Mouse (Mus musculus) heart, embryonic 12.5 days (tissue): ENCODE measurements at regions not wholly inside any gene's neighbourhood (a gene's known extent, or its start where the extent isn't known, plus 50 kb on each side); places are given as distances from the start of the nearest gene placed in this dataset.

Experiments
- ATAC-seq: fragments of 200-750 bp; cut with Nextera tagmentation; 2 replicates; pipeline ENCODE4 v1.8.0; 2017; ENCODE audit warnings: moderate TSS enrichment, moderate library complexity; ENCODE audit not compliant: insufficient number of reproducible peaks, low FRiP score
- H3K27ac ChIP-seq: fragments of 300-500 bp; sonication (generic); 2 replicates; pipeline ENCODE4 v1.5.1; 2016; ENCODE audit warnings: mild to moderate bottlenecking, moderate library complexity; ENCODE audit not compliant: poor library complexity, severe bottlenecking
- H3K27me3 ChIP-seq: fragments of 300-500 bp; sonication (generic); replicated peaks from 2 replicates; pipeline ENCODE4 v1.6.1; 2016; ENCODE audit warnings: mild to moderate bottlenecking, moderate library complexity
- H3K36me3 ChIP-seq: fragments of 300-500 bp; sonication (generic); 2 replicates; pipeline ENCODE4 v1.6.1; 2016; ENCODE audit warnings: mild to moderate bottlenecking, moderate library complexity
- H3K4me1 ChIP-seq: fragments of 300-500 bp; sonication (generic); replicated peaks from 2 replicates; pipeline ENCODE4 v1.6.1; 2016; ENCODE audit warnings: mild to moderate bottlenecking
- H3K4me2 ChIP-seq: fragments of 300-500 bp; sonication (generic); 2 replicates; pipeline ENCODE4 v1.6.1; 2016; ENCODE audit warnings: mild to moderate bottlenecking, moderate library complexity
- H3K4me3 ChIP-seq: fragments of 300-500 bp; sonication (generic); 2 replicates; pipeline ENCODE4 v1.5.1; 2016; ENCODE audit warnings: mild to moderate bottlenecking
- H3K9ac ChIP-seq: fragments of 300-500 bp; sonication (generic); 2 replicates; pipeline ENCODE4 v1.6.1; 2016; ENCODE audit warnings: mild to moderate bottlenecking, moderate library complexity
- H3K9me3 ChIP-seq: fragments of 300-500 bp; sonication (generic); replicated peaks from 2 replicates; pipeline ENCODE4 v1.6.1; 2016; ENCODE audit warnings: mild to moderate bottlenecking, moderate library complexity
- WGBS: fragments of 180-500 bp; shearing (Covaris S2); methylation state at CpG from one replicate; pipeline ENCODE4 v1.1.7; 2016; 5-methylcytosine and 5-hydroxymethylcytosine counted together

- no peaks in the 10 kb centered on the region for H3K9me3 ChIP-seq
- WGBS: 61% methylated on average over 13 of the region's 13 CpGs
- H3K36me3 ChIP-seq: no peaks in the 10 kb centered on the region
- no peaks in the 10 kb centered on the region for H3K27me3 ChIP-seq
- no peak for ATAC-seq
- H3K4me2 ChIP-seq: no peak overlapping the region
- no peaks in the 10 kb centered on the region for H3K4me1 ChIP-seq
- no peak overlapping the region for H3K4me3 ChIP-seq
- no peak overlapping the region for H3K9ac ChIP-seq
- no peak overlapping the region for H3K27ac ChIP-seq
Observed at GRCm38 (mm10) chr1:185836632-185837281, 280.4 kb downstream of the Lyplal1 start.

- Histone ChIP-seq H3K4me3 (no peak overlapping the region), H3K4me2 (no peak overlapping the region), H3K9me3 (0 out of 2 replicates have a peak, but pooled peaks cover 2% of the 10 kb centered on the region), H3K27ac (no peak overlapping the region), H3K9ac (no peak overlapping the region), H3K36me3 (no peaks in the 10 kb centered on the region), H3K27me3 (no peaks in the 10 kb centered on the region), H3K4me1 (no peaks in the 10 kb centered on the region)
- ATAC-seq: no peak
- 78% methylated on average over 12 of the region's 12 CpGs for WGBS
Observed at GRCm38 (mm10) chr1:185842481-185842880, 274.6 kb downstream of the Lyplal1 start.

GRCm38 (mm10) chr1:185847161-185847560 lies 269.9 kb downstream of the Lyplal1 start:
- no peak overlapping the region for H3K4me2 ChIP-seq
- H3K36me3 ChIP-seq: no peaks in the 10 kb centered on the region
- no peak overlapping the region for H3K27ac ChIP-seq
- 0 out of 2 replicates have a peak, but pooled peaks cover 2% of the 10 kb centered on the region for H3K9me3 ChIP-seq
- H3K4me3 ChIP-seq: no peak overlapping the region
- no peaks in the 10 kb centered on the region for H3K27me3 ChIP-seq
- 83% methylated on average over 6 of the region's 6 CpGs for WGBS
- H3K9ac ChIP-seq: no peak overlapping the region
- H3K4me1 ChIP-seq: no peaks in the 10 kb centered on the region
- no peak for ATAC-seq

- H3K9ac ChIP-seq: no peak overlapping the region
- H3K4me2 ChIP-seq: no peak overlapping the region
- no peaks in the 10 kb centered on the region for H3K36me3 ChIP-seq
- no peak overlapping the region for H3K27ac ChIP-seq
- no peak overlapping the region for H3K4me3 ChIP-seq
- ATAC-seq: no peak
- no peaks in the 10 kb centered on the region for H3K9me3 ChIP-seq
- H3K27me3 ChIP-seq: no peaks in the 10 kb centered on the region
- no peaks in the 10 kb centered on the region for H3K4me1 ChIP-seq
Observed at GRCm38 (mm10) chr1:185850590-185850989, 266.5 kb downstream of the Lyplal1 start.

GRCm38 (mm10) chr1:185851262-185851893 lies 265.7 kb downstream of the Lyplal1 start:
- Histone ChIP-seq H3K4me1 (no peaks in the 10 kb centered on the region), H3K9me3 (no peaks in the 10 kb centered on the region), H3K9ac (no peak overlapping the region), H3K27ac (no peak overlapping the region), H3K4me2 (no peak overlapping the region), H3K4me3 (no peak overlapping the region), H3K27me3 (no peaks in the 10 kb centered on the region), H3K36me3 (no peaks in the 10 kb centered on the region)
- WGBS: 79% methylated on average over 5 of the region's 5 CpGs
- ATAC-seq: no peak

- Histone ChIP-seq H3K27me3 (no peaks in the 10 kb centered on the region), H3K4me3 (no peak overlapping the region), H3K4me2 (no peak overlapping the region), H3K4me1 (no peaks in the 10 kb centered on the region), H3K27ac (no peak overlapping the region), H3K9ac (no peak overlapping the region), H3K36me3 (no peaks in the 10 kb centered on the region), H3K9me3 (no peaks in the 10 kb centered on the region)
- 35% methylated on average over 4 of the region's 4 CpGs for WGBS
- no peak for ATAC-seq
Observed at GRCm38 (mm10) chr1:185861692-185862091, 255.4 kb downstream of the Lyplal1 start.

GRCm38 (mm10) chr1:185865945-185866344 lies 251.2 kb downstream of the Lyplal1 start:
- Histone ChIP-seq H3K4me3 (no peak overlapping the region), H3K9ac (no peak overlapping the region), H3K36me3 (no peaks in the 10 kb centered on the region), H3K27me3 (no peaks in the 10 kb centered on the region), H3K27ac (no peak overlapping the region), H3K9me3 (no peaks in the 10 kb centered on the region), H3K4me1 (no peaks in the 10 kb centered on the region), H3K4me2 (no peak overlapping the region)
- ATAC-seq: no peak
- WGBS: 82% methylated on average over 11 of the region's 11 CpGs

GRCm38 (mm10) chr1:185866612-185867011 lies 250.5 kb downstream of the Lyplal1 start:
- Histone ChIP-seq H3K27ac (no peak overlapping the region), H3K4me1 (no peaks in the 10 kb centered on the region), H3K9me3 (no peaks in the 10 kb centered on the region), H3K4me2 (no peak overlapping the region), H3K27me3 (no peaks in the 10 kb centered on the region), H3K4me3 (no peak overlapping the region), H3K9ac (no peak overlapping the region), H3K36me3 (no peaks in the 10 kb centered on the region)
- ATAC-seq: no peak
- 74% methylated on average over 6 of the region's 6 CpGs for WGBS

GRCm38 (mm10) chr1:185867018-185867417 lies 250.1 kb downstream of the Lyplal1 start:
- Histone ChIP-seq H3K4me2 (no peak overlapping the region), H3K9me3 (no peaks in the 10 kb centered on the region), H3K27me3 (no peaks in the 10 kb centered on the region), H3K4me3 (no peak overlapping the region), H3K4me1 (no peaks in the 10 kb centered on the region), H3K27ac (no peak overlapping the region), H3K9ac (no peak overlapping the region), H3K36me3 (no peaks in the 10 kb centered on the region)
- 77% methylated on average over 4 of the region's 4 CpGs for WGBS
- no peak for ATAC-seq

- Histone ChIP-seq H3K4me3 (no peak overlapping the region), H3K36me3 (no peaks in the 10 kb centered on the region), H3K4me1 (no peaks in the 10 kb centered on the region), H3K27me3 (no peaks in the 10 kb centered on the region), H3K9me3 (no peaks in the 10 kb centered on the region), H3K9ac (no peak overlapping the region), H3K4me2 (no peak overlapping the region), H3K27ac (no peak overlapping the region)
- ATAC-seq: no peak
- 75% methylated on average over 4 of the region's 4 CpGs for WGBS
Observed at GRCm38 (mm10) chr1:185868721-185869120, 248.4 kb downstream of the Lyplal1 start.

- 79% methylated on average over 1 of the region's 1 CpGs for WGBS
- Histone ChIP-seq H3K27ac (no peak overlapping the region), H3K4me3 (no peak overlapping the region), H3K9me3 (no peaks in the 10 kb centered on the region), H3K27me3 (no peaks in the 10 kb centered on the region), H3K4me1 (no peaks in the 10 kb centered on the region), H3K4me2 (no peak overlapping the region), H3K36me3 (no peaks in the 10 kb centered on the region), H3K9ac (no peak overlapping the region)
- no peak for ATAC-seq
Observed at GRCm38 (mm10) chr1:185887031-185887430, 230.1 kb downstream of the Lyplal1 start.

- H3K36me3 ChIP-seq: no peaks in the 10 kb centered on the region
- H3K4me1 ChIP-seq: 0 out of 2 replicates have a peak, but pooled peaks cover 3% of the 10 kb centered on the region
- H3K27me3 ChIP-seq: no peaks in the 10 kb centered on the region
- H3K4me2 ChIP-seq: no peak overlapping the region
- ATAC-seq: no peak
- WGBS: 62% methylated on average over 4 of the region's 4 CpGs
- no peak overlapping the region for H3K27ac ChIP-seq
- H3K4me3 ChIP-seq: no peak overlapping the region
- H3K9ac ChIP-seq: no peak overlapping the region
- no peaks in the 10 kb centered on the region for H3K9me3 ChIP-seq
Observed at GRCm38 (mm10) chr1:185891814-185892213, 225.3 kb downstream of the Lyplal1 start.
